Mouse (Mus musculus): ENCODE data around the gene Ppp1r16b. TPM values are rescaled to one million over a fixed set of nuclear protein-coding genes. Genes with fewer than 3 reads are reported as not detected.

Ppp1r16b gene
- polyA plus RNA-seq, 1 experiment from 2014 or later: 33.3 TPM

DNA sequence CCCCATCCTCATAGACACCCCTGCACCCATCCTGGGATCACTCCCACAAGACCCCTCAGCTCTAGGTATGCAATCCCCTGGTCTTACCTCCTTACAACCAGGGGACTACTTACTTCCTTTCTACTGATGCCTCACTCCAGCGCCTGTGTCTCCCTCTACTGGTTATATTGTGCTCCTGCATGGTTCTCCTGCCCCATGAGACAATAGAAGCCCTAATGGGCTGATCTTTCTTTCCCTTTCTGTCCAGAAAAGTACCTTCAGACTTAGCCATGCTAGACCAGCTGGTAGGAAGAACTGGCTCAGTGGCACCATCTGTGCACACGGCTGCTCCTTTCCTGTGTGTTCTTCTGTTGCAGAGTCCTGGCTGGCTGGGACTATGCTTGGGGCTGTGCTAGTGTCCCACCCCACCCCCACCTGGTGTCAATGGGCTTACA, 79.9 kb downstream of the Ppp1r16b start:
- Histone ChIP-seq H3K4me3 (replicated peaks; ENCODE audit: low read length) (no peak overlapping the region), H3K36me3 (ENCODE audit: control insufficient read depth, insufficient read depth) (no peaks in the 10 kb centered on the region), H3K27ac (ENCODE audit: low read length) (no peak overlapping the region), H3K9ac (replicated peaks; ENCODE audit: low read depth, low read length) (no peak overlapping the region), H3K9me3 (ENCODE audit: control insufficient read depth, low read length) (no peaks in the 10 kb centered on the region), H3K4me1 (replicated peaks; ENCODE audit: control insufficient read depth, insufficient read depth, low read length) (peaks cover 8% of the 10 kb centered on the region), H3K4me2 (ENCODE audit: low read length) (no peak overlapping the region), H3K27me3 (replicated peaks; ENCODE audit: control insufficient read depth, insufficient read depth, low read length) (no peaks in the 10 kb centered on the region)
- WGBS: 19% methylated on average over 2 of the region's 2 CpGs
- ATAC-seq: peak; percentile 76

DNA sequence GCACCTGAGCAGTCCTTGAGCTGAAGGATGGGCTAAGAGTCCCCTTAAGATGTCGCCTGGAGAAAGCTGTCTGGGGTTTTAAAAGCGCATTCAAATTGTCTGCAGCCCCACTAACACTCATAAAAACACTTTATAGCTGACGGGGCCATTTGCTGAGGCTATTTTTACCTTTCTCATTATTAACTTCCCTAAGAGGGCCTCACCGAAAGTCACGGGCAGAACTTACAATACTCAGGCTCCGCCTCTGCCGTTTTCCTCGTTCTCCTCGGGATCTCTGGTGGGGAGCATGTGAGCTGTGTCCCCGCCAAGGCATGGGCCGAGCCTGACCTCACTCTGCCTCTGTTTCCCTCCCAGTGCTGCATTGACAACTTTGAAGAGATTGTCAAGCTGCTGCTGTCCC, 81.0 kb downstream of the Ppp1r16b start:
- ATAC-seq: no peak
- 75% methylated on average over 11 of the region's 11 CpGs for whole genome bisulfite sequencing
- H3K9ac ChIP-seq (replicated peaks; ENCODE audit: low read depth, low read length): no peak overlapping the region
- H3K27me3 ChIP-seq (replicated peaks; ENCODE audit: control insufficient read depth, insufficient read depth, low read length): no peaks in the 10 kb centered on the region
- no peak overlapping the region for H3K27ac ChIP-seq (ENCODE audit: low read length)
- peaks cover 8% of the 10 kb centered on the region for H3K4me1 ChIP-seq (replicated peaks; ENCODE audit: control insufficient read depth, insufficient read depth, low read length)
- H3K36me3 ChIP-seq (ENCODE audit: control insufficient read depth, insufficient read depth): peaks cover 2% of the 10 kb centered on the region; the same call in 1 of the 2 replicates
- no peak overlapping the region for H3K4me3 ChIP-seq (replicated peaks; ENCODE audit: low read length)
- H3K4me2 ChIP-seq (ENCODE audit: low read length): no peak overlapping the region
- no peaks in the 10 kb centered on the region for H3K9me3 ChIP-seq (ENCODE audit: control insufficient read depth, low read length)

DNA sequence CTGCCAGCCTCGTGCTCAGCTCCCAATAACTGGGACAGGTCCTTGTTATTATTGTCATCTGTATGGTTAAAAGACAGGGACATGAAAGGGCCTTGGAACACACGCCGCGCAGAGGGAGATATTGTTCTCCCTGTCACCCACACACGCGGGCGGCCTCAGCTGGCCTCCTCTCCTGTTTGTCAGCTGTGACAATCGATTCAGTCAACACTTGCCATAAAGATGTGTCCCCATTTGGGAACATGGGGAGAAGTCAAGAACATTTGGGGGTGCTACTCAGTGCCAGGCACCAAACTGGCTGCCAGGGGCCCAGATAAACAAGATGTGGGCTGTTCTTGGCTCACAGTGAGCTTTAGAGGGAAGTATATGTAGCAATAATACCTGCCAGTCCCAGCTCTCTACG, 84.2 kb downstream of the Ppp1r16b start:
- H3K27ac ChIP-seq (ENCODE audit: low read length): no peak overlapping the region
- H3K4me3 ChIP-seq (replicated peaks; ENCODE audit: low read length): no peak overlapping the region
- peaks cover 9% of the 10 kb centered on the region; the same call in 1 of the 2 replicates for H3K36me3 ChIP-seq (ENCODE audit: control insufficient read depth, insufficient read depth)
- no peak overlapping the region for H3K4me2 ChIP-seq (ENCODE audit: low read length)
- no peaks in the 10 kb centered on the region for H3K9me3 ChIP-seq (ENCODE audit: control insufficient read depth, low read length)
- H3K4me1 ChIP-seq (replicated peaks; ENCODE audit: control insufficient read depth, insufficient read depth, low read length): peaks cover 7% of the 10 kb centered on the region
- no peak overlapping the region for H3K9ac ChIP-seq (replicated peaks; ENCODE audit: low read depth, low read length)
- WGBS: 82% methylated on average over 9 of the region's 9 CpGs
- ATAC-seq: no peak
- no peaks in the 10 kb centered on the region for H3K27me3 ChIP-seq (replicated peaks; ENCODE audit: control insufficient read depth, insufficient read depth, low read length)

DNA sequence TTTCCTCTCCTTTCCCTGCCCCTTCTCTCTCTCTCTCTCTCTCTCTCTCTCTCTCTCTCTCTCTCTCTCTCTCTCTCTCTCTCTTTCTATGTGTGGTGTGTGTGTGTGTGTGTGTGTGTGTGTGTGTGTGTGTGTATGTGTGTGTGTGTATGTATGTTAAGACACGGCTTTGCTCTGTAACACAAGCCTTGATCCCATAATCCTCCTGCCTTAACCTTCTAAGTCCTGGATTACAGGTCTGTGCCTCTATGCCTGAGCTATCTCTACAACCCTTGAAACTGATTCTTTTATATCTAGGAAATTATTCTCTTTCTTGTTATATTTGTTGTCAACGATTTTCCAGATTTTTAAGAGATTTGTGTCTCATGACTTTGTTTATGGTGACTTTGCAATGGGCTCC, 95.0 kb downstream of the Ppp1r16b start:
- Histone ChIP-seq H3K4me1 (replicated peaks; ENCODE audit: control insufficient read depth, insufficient read depth, low read length) (no peaks in the 10 kb centered on the region), H3K36me3 (ENCODE audit: control insufficient read depth, insufficient read depth) (peaks cover 2% of the 10 kb centered on the region; the same call in 1 of the 2 replicates), H3K4me3 (replicated peaks; ENCODE audit: low read length) (no peak overlapping the region), H3K27ac (ENCODE audit: low read length) (no peak overlapping the region), H3K9ac (replicated peaks; ENCODE audit: low read depth, low read length) (no peak overlapping the region), H3K9me3 (ENCODE audit: control insufficient read depth, low read length) (no peaks in the 10 kb centered on the region), H3K27me3 (replicated peaks; ENCODE audit: control insufficient read depth, insufficient read depth, low read length) (no peaks in the 10 kb centered on the region), H3K4me2 (ENCODE audit: low read length) (no peak overlapping the region)
- WGBS: 79% methylated on average over 2 of the region's 2 CpGs
- no peak for ATAC-seq

DNA sequence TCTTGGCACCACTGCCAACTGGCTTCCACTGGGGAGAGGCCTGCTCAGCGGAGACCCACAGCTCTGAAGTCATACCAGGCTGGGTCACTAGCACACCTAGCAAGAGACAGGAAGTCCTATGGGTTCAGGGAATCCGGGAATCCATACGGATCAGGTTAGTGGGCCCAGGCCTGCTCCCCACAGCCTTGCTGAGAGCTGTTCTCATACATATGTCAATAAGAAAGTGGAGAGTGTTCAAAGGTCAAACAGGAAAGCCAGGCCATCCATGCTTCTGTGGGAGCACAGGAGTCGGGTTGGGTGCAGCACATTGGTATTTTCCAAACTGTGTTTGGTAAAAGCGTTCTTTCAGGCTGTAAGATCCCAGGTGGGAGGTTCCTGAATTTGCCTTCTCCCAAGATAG, 97.1 kb downstream of the Ppp1r16b start:
- H3K4me2 ChIP-seq (ENCODE audit: low read length): no peak overlapping the region
- no peak overlapping the region for H3K9ac ChIP-seq (replicated peaks; ENCODE audit: low read depth, low read length)
- WGBS: 94% methylated on average over 5 of the region's 5 CpGs
- peaks cover 1% of the 10 kb centered on the region for H3K4me1 ChIP-seq (replicated peaks; ENCODE audit: control insufficient read depth, insufficient read depth, low read length)
- no peak for ATAC-seq
- H3K4me3 ChIP-seq (replicated peaks; ENCODE audit: low read length): no peak overlapping the region
- no peaks in the 10 kb centered on the region for H3K36me3 ChIP-seq (ENCODE audit: control insufficient read depth, insufficient read depth)
- no peaks in the 10 kb centered on the region for H3K9me3 ChIP-seq (ENCODE audit: control insufficient read depth, low read length)
- H3K27me3 ChIP-seq (replicated peaks; ENCODE audit: control insufficient read depth, insufficient read depth, low read length): no peaks in the 10 kb centered on the region
- no peak overlapping the region for H3K27ac ChIP-seq (ENCODE audit: low read length)

DNA sequence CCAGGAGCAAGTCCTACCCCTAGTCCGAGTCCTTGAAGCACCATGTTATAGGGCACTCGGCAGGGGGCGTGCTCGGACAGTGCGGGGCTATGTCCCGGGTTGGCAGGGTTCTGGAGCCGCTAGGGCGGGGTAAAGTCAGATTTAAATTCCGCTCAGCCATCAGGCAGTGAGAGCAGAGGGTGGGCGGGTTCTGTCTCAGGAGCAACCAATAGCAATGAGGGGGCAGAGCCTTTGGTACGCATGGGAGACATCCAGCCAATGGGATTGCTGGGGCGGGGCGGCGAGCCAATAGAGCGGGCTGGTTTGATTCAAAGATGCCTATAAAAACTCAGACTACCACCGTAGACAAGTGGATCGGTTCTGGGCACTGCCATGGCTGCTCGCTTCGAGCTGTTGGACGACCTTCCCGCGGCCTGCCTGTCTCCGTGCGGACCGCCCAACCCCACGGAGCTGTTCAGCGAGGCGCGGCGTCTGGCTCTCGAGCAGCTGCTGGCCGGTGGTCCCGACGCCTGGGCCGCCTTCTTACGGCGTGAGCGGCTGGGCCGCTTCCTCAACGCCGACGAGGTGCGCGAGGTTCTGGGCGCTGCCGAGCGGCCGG, 102.6 kb downstream of the Ppp1r16b start, which contains the start of gene Fam83d:
Fam83d (plus strand) TSS at position 352 of the 598 bp plus-strand sequence.
- Histone ChIP-seq H3K4me1 (replicated peaks; ENCODE audit: control insufficient read depth, insufficient read depth, low read length) (peaks cover 46% of the 10 kb centered on the region), H3K4me2 (ENCODE audit: low read length) (peak within 1 kb of the TSS; percentile 99), H3K27ac (ENCODE audit: low read length) (no peak within 1 kb of the TSS), H3K27me3 (replicated peaks; ENCODE audit: control insufficient read depth, insufficient read depth, low read length) (no peaks in the 10 kb centered on the region), H3K9ac (replicated peaks; ENCODE audit: low read depth, low read length) (peak within 1 kb of the TSS; percentile 64), H3K9me3 (ENCODE audit: control insufficient read depth, low read length) (no peaks in the 10 kb centered on the region), H3K4me3 (replicated peaks; ENCODE audit: low read length) (peak within 1 kb of the TSS; percentile 68), H3K36me3 (ENCODE audit: control insufficient read depth, insufficient read depth) (no peaks in the 10 kb centered on the region)
- ATAC-seq: peak; percentile 99
- WGBS: under 1% methylated on average over 48 of the region's 48 CpGs

DNA sequence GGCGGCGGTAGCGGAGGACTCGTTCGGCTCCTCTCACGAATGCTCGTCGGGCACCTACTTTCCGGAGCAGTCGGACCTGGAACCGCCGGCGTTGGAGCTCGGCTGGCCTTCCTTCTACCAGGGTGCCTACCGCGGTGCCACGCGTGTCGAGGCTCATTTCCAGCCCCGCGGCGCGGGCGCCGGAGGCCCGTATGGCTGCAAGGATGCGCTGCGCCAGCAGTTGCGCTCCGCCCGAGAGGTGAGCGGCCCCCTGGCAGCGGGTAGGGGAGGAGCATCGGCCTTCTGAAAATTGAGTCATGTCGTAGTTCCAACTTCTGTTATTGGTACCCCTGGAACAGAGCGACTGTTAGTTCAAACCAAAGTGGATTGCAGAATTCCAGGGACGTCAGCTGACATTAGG, 103.2 kb downstream of the Ppp1r16b start:
- ATAC-seq: peak; percentile 9
- no peak overlapping the region for H3K27ac ChIP-seq (ENCODE audit: low read length)
- WGBS: under 1% methylated on average over 37 of the region's 37 CpGs
- no peaks in the 10 kb centered on the region for H3K27me3 ChIP-seq (replicated peaks; ENCODE audit: control insufficient read depth, insufficient read depth, low read length)
- peak overlapping the region; percentile 68 for H3K4me3 ChIP-seq (replicated peaks; ENCODE audit: low read length)
- peaks cover 46% of the 10 kb centered on the region for H3K4me1 ChIP-seq (replicated peaks; ENCODE audit: control insufficient read depth, insufficient read depth, low read length)
- no peaks in the 10 kb centered on the region for H3K36me3 ChIP-seq (ENCODE audit: control insufficient read depth, insufficient read depth)
- H3K4me2 ChIP-seq (ENCODE audit: low read length): peak overlapping the region; percentile 99
- H3K9me3 ChIP-seq (ENCODE audit: control insufficient read depth, low read length): no peaks in the 10 kb centered on the region
- H3K9ac ChIP-seq (replicated peaks; ENCODE audit: low read depth, low read length): peak overlapping the region; percentile 64

DNA sequence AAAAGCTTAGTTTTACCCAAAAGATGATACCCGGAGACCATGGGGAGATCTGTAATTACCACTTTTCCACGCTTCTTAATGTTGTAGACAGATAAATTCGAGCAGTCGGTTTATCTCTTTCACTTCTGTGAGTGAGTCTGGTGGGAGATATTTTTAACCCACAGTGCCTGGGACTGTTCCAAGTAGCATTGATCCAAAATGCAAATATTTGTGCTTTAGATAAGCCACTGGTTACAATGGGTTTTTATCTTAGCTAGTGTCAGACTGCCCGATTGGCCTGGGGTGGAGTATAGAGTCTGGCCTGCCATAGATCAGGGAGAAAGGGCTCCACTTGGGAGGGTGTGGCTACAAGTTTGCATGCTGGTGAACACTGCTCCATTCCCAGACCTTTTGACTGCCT, 103.6 kb downstream of the Ppp1r16b start:
- Histone ChIP-seq H3K4me3 (replicated peaks; ENCODE audit: low read length) (peak overlapping the region; percentile 68), H3K36me3 (ENCODE audit: control insufficient read depth, insufficient read depth) (no peaks in the 10 kb centered on the region), H3K27ac (ENCODE audit: low read length) (no peak overlapping the region), H3K4me1 (replicated peaks; ENCODE audit: control insufficient read depth, insufficient read depth, low read length) (peaks cover 46% of the 10 kb centered on the region), H3K9me3 (ENCODE audit: control insufficient read depth, low read length) (no peaks in the 10 kb centered on the region), H3K9ac (replicated peaks; ENCODE audit: low read depth, low read length) (peak overlapping the region; percentile 64), H3K27me3 (replicated peaks; ENCODE audit: control insufficient read depth, insufficient read depth, low read length) (no peaks in the 10 kb centered on the region), H3K4me2 (ENCODE audit: low read length) (peak overlapping the region; percentile 99)
- ATAC-seq: no peak
- 3% methylated on average over 5 of the region's 5 CpGs for WGBS

DNA sequence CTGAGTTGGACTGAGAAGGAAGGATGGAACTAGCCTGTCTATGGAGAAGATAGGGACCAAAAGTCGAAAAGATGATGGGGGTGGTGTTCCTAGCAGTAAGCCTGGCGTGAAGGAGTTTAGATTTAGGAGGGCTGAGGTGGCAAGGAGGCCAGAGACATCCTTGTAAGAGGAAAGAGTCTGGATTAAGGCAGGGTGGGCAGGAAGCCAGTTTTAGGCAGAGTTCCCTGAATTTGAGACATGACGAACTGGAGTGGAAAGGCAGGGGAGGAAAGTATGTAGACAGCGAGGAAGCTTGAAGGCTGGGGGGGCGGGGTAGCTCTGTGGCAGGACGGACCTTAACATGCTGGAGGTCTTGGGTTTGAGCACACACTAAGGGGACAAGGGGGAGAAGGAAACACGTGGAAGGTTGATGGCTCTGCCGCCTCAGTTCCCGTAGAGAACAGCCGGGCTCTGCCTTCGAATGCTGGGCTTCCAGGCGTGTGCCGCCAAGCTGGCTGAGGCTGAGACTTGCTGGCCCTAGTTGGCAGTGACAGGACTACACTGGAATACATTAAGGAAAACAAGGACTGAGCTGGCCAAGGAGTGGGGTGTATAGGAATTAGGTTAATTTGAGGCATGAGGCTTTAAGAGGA, 105.0 kb downstream of the Ppp1r16b start:
- peak overlapping the region; percentile 68 for H3K4me3 ChIP-seq (replicated peaks; ENCODE audit: low read length)
- H3K9me3 ChIP-seq (ENCODE audit: control insufficient read depth, low read length): no peaks in the 10 kb centered on the region
- H3K27ac ChIP-seq (ENCODE audit: low read length): no peak overlapping the region
- no peak for ATAC-seq
- H3K4me2 ChIP-seq (ENCODE audit: low read length): peak overlapping the region; percentile 99
- no peaks in the 10 kb centered on the region for H3K36me3 ChIP-seq (ENCODE audit: control insufficient read depth, insufficient read depth)
- H3K9ac ChIP-seq (replicated peaks; ENCODE audit: low read depth, low read length): 0 out of 2 replicates have a peak overlapping the region, but pooled peaks have one; percentile 14
- H3K4me1 ChIP-seq (replicated peaks; ENCODE audit: control insufficient read depth, insufficient read depth, low read length): peaks cover 46% of the 10 kb centered on the region
- 25% methylated on average over 13 of the region's 13 CpGs for WGBS
- no peaks in the 10 kb centered on the region for H3K27me3 ChIP-seq (replicated peaks; ENCODE audit: control insufficient read depth, insufficient read depth, low read length)

Measured in forebrain, embryonic 16.5 days (tissue).